Mouse (Mus musculus) thymus, postnatal 0 days (tissue): ENCODE results near the gene Sox6. TPM values are rescaled to one million over a fixed set of nuclear protein-coding genes. Genes with fewer than 3 reads are reported as not detected.
A peak's percentile ranks its signal among the peaks of the same experiment; 100 is the strongest.

Experiments
- DNase-seq: peaks from one replicate; pipeline ENCODE4 v3.0.0-alpha.2; 2015; ENCODE audit warnings: low spot score
- polyA plus RNA-seq: library from polyadenylated mRNA; unstranded; fragments of >200 nt; fragmentation: Nextera tagmentation; extraction: Ambion mirVana; gene quantifications from 2 replicates; pipeline ENCODE4 v1.2.1, GENCODE M21; 2015

Gene Sox6
- polyA plus RNA-seq, 1 experiment from 2014 or later, result 1.2 TPM

DNA sequence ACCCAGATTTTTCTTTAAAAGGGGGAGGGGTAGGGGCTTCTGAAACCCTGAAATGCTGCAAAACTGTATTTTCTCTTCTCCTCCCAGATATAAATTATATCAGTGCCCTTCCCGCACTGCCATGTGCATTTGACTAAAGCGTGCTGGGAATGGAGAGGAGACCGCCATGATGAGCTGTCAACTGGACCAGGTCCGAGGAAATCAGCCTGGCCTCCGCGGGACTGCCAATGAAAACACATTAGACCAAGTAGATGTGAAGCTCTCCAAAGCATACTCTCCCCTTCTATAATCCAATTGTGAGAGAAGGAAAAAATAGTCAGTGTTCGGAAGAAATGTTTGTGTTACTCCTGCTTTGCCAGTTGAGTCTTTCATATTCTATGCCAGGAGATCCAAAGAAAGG, 284.4 kb downstream of the Sox6 start:
- DNase-seq, result no peak

GRCm38 (mm10) chr7:115752121-115752634, 286.4 kb downstream of the Sox6 start:
- no peak for DNase-seq

DNA sequence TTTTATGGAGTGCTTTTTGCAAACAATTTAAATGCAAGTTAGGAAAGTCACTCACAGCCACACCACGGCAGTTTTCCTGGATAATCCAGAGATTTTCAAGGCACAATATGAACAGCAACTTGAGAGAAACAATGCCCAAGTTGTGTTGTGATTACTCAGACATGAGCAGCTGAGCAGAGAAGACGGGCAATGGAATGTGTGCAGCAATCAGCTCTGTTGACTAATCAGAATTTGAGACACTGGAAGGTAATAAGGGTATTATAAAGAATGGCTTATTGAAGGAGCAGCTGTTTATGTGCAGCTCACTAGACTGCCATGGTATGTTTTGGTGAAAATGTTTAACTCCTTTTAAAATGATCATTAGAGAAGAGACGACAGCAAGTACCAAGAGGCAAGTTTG, 287.5 kb downstream of the Sox6 start:
- no peak for DNase-seq

GRCm38 (mm10) chr7:115750275-115750825, 288.2 kb downstream of the Sox6 start:
- DNase-seq, result no peak

- DNase-seq, result no peak
These were observed 291.1 kb downstream of the Sox6 start for GRCm38 (mm10) chr7:115747541-115747940.

DNA sequence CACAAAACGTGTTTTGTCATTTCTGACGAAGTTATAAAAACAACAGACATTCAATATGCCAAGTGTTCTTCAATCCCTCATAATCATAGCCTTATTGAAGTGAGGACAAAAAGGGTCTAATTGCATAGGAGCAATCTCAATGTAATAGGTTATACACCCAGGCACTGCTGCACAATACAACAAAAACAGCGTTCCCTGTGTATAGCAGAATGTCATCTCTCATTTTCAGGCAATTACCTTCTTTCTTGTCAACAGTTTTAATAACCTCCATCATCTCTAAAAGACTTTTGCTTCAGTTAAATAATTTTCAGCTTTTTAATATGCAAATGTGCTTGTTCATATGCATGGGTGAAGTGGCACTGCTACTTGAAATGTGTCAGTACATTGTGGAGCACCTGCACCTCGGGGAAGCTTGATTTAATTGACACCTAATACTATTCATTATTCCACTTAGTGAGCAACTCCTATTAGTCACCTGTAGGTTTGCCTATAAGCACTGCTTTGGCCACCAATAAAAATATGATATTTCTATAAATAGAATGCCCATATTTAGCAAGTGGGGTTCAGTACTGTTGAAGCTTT, 292.8 kb downstream of the Sox6 start:
- DNase-seq, result no peak

DNA sequence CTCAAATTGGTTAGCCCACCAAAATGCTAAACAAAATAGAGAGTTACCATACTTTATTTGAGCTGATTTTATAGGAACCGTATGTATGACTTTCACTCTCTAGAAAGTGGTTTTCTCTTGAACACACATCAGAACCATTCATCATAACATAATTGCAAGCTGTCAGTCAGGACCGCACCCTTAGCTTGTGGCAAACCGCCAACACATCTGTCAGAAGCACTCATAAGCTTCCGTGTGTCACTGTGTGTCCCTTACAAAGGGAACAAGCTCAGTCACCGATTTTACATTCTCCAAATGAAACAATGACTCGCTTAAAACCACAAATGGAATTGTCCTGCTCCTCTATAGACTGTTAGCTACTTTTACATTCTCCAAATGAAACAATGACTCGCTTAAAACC, 304.5 kb downstream of the Sox6 start:
- peak; percentile 50 for DNase-seq

DNA sequence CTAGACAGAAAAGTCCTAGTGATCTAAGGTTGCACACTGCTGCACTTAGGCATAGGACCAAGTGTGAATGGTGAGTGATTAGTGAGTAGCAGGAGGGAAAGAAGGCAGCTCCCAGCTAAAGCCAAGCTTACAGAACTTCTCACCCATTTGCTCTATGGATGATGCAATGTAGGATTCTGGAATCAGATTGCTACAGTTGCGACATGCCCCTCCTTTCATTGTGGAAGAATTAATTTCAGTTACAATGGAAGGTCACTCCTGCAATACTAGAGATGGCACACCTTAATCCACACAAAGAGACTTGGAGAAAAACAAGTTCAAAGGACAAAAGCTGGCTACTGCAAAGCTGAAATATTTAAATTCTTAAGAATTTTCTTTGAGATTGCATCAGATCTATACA, 305.8 kb downstream of the Sox6 start:
- no peak for DNase-seq

- no peak for DNase-seq
These were observed 311.8 kb downstream of the Sox6 start for GRCm38 (mm10) chr7:115726776-115727175.

DNA sequence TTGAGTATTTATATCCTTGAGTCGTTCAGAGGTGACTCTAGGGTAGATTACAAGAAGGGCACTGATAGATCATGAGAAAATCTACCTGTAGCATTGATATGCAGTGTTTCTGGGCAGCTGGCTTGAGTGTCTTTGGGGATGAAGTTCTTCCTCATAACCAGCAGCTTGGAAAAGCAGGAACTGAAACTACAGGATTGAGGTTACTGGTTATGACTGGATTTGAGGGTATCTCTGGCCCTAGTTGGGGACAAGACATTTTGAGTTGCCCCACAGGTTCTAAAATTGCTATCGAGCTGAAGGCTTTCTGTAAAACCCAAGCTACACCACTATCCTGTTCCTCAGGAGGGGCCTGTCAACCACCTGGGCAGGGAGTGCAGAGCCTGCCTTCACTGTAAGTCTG, 314.2 kb downstream of the Sox6 start:
- no peak for DNase-seq

- DNase-seq, result no peak
These were observed 316.7 kb downstream of the Sox6 start for GRCm38 (mm10) chr7:115721624-115722540.

GRCm38 (mm10) chr7:115719791-115720190, 318.8 kb downstream of the Sox6 start:
- DNase-seq, result no peak

DNA sequence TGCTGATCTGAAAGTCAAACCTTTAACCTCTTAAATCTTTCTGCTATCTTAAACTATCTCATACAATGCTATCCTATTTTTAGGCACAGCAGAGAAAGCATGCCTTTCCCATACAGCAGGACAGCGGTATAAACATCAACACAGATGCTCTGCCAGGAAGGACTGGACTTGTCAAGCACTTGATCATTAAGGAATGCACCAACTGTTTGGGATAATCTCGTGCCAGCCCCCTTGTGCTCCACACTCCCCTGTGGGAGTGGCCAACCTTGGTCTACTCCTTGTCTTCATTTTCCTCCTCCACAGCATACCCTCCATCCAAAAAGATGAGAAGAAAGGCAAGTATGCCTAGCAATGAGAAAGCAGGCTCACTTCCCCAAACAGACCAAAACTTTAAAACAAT, 332.5 kb downstream of the Sox6 start:
- no peak for DNase-seq

DNA sequence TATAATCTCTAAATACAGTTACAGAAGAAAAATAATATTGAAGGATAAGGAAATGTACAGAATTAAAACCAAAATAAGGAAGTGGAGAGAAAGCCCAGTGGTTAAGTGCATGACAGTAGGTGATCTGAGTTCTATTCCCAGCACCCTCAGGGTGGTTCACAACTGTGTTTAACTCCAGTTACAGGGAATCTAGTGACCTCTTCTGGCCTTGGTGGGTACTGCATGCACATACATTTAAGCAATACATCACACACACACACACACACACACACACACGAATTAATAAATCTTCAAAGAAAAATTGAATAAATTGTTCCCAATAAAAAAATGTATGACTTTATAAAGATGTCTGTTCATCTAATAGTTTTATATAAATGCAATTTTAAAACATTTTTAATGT, 340.5 kb downstream of the Sox6 start:
- DNase-seq, result no peak

DNA sequence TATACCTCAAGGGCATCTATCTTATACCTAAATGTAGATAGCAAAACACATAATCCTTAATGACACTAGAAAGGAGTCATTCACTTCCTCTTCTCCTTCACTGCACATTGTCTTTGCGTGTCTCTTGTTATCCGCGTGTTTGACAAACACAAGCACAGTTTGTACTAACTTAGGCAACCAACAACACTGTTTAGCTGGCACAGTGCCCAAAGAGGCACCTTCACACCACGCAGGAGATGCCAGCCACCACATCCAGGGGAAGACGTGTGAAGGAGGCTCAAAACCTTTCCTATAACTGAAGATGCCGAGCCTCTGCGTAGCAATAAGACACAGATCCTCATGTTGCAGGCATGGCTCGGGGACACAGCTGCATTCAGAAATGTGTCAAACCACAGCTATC, 345.4 kb downstream of the Sox6 start:
- no peak for DNase-seq

DNA sequence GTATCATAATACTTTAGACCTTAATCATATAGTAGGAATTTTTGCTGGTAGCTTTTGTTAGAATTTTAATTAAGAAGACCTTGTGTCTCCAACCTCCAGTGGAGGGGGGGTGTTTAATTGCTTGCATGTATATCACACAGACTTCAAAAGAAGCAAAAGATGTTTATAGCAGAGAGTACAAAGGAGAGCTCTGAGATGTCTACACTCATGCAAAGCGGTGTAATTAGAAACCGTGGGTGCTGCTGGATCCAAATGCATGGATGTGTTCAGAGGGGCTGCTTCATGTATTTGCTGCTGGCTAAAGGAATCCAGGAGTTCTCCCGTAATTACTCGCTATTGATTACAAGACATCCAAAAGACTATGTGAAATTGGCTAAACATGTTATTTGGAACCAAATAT, 347.5 kb downstream of the Sox6 start:
- DNase-seq, result no peak

- DNase-seq, result no peak
These were observed 351.9 kb downstream of the Sox6 start for GRCm38 (mm10) chr7:115686687-115687086.

GRCm38 (mm10) chr7:115684142-115684541, 354.5 kb downstream of the Sox6 start:
- no peak for DNase-seq

- DNase-seq, result no peak
These were observed 366.8 kb downstream of the Sox6 start for GRCm38 (mm10) chr7:115671749-115672148.

GRCm38 (mm10) chr7:115671272-115671671, 367.3 kb downstream of the Sox6 start:
- no peak for DNase-seq

- DNase-seq, result no peak
These were observed 369.2 kb downstream of the Sox6 start for GRCm38 (mm10) chr7:115669207-115670004.
